Mouse (Mus musculus) c-Kit-positive CD71-negative TER-119-negative erythroid progenitor cells, embryonic 14.5 days (primary cell): ENCODE measurements around the gene Cacna1e.

Experiments
- DNase-seq: peaks from one replicate; pipeline ENCODE4 v3.0.0-alpha.2; 2013; ENCODE audit warnings: low read depth

Gene Cacna1e

DNA sequence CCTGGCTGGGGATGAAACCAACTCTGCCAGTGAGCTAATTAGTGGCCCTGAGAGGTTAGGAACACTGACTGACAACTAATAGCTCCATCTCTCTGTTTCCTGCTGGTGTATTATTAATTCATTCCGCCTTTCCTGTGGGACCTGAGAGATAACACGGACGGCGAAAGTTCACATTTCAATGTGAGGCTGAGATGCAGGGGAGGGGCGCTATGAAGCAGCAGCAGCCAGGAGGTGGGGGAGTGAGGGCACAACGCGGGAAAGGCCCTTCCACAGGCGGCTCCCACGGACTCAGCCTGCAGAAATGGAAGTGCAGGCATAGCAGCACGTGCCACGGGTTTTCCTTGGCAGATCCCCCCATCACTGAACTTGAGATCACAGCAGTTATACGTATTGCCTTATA, 99.4 kb downstream of the Cacna1e start:
- no peak for DNase-seq

DNA sequence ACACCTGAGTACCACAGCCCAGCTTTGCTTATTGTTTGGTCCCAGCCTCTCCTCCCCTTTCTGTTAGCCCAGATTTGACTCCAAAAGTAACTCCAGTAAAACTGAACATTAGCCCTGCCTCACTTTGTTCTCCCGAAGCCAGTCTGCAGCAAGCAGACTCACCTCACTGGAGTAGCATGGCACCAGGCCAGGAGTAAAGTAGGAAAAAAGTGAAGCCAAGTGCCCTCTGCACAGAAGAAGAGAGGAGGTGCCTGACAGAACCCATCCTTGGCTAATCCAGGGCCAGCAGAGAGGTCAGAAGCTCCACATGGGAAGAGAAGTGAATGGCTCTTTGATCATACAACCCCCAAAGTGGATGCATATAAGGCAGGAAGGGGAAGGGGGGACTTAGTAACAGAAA, 100.8 kb downstream of the Cacna1e start:
- DNase-seq, result no peak

GRCm38 (mm10) chr1:154779908-154780514, 104.3 kb downstream of the Cacna1e start:
- no peak for DNase-seq

- no peak for DNase-seq
Observed at GRCm38 (mm10) chr1:154776344-154776743, 108.0 kb downstream of the Cacna1e start.

GRCm38 (mm10) chr1:154774468-154774867, 109.8 kb downstream of the Cacna1e start:
- no peak for DNase-seq

DNA sequence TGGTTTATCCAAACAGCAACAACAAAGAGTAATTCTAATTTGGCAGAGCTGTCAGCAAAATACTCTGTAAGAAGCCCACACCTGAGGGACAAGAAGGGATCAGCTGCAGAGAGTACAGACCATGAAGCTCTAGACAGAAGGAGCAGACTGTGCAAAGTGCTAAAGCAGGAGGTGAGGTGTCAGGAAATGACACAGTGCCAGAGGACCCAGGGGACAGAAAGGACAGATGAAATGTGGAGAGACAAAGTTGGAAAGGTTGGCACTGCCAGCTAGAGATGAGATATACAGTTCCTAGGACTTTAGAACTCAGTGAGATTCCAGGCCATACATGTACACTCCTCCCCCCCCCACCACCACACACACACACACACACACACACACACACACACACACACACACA, 113.2 kb downstream of the Cacna1e start:
- DNase-seq, result no peak

DNA sequence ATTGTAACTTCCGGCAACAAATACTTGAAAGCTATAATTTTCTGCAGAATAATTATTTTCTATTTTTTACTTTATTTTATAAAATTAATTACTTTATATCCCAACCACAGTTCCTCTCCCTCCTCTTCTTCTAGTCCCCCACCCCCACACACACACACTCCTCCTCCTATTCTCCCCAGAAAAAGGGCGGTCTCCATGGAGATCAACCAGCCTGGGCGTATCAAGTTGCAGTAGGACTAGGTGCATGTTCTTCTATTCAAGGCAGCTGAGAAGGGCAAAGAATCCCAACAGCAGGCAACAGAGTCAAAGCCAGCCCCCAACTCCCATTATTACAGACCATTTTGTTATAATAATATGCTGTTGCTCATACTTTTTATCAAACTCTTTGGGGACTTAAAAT, 113.8 kb downstream of the Cacna1e start:
- no peak for DNase-seq

- no peak for DNase-seq
Observed at GRCm38 (mm10) chr1:154763132-154763531, 121.2 kb downstream of the Cacna1e start.

- DNase-seq, result no peak
Observed at GRCm38 (mm10) chr1:154752081-154752480, 132.2 kb downstream of the Cacna1e start.

GRCm38 (mm10) chr1:154748531-154748930, 135.8 kb downstream of the Cacna1e start:
- no peak for DNase-seq

DNA sequence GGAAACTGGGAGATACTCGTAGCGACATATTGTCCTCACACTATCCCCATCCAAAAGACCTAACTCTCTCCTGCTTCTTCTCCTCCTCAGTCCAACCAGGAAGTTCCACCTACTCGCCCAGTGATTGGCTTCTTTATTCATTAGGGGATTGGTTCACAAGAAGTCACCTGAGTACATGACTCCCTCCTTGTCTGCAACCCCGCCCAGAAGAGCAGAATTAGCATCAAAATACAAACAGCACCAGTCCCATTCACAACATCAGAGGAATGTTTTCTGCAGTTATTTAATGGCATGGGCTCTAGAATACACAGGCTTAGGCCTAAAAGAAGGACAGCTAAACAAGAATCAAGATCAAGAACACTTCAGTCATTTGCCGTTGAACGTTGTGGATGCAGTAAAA, 139.1 kb downstream of the Cacna1e start:
- no peak for DNase-seq

DNA sequence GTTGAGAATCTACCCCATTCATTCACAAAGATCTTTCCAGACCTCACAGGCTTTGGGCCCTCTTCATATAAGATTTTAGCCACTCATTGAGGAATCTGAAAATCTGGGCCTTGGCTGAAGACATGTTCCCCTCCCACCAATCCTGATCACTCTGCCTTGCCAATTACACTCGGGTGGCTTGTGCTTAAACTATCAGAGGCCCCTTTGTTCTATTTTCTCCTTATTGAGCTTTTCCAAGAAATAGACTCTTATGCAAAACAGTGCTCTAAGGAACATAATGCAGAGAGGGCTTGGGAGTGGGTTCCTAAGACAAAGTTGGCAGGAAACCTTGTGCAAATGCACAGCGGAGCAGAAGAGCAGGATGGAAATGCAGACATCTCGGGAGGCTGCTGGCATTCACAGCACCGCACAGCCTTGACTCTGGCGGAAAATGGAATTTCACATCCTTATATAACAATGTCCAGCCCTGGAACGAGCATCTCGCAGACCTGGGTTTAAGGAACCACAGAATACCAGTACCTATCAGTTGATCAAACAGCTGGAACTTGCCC, 153.8 kb downstream of the Cacna1e start:
- no peak for DNase-seq

DNA sequence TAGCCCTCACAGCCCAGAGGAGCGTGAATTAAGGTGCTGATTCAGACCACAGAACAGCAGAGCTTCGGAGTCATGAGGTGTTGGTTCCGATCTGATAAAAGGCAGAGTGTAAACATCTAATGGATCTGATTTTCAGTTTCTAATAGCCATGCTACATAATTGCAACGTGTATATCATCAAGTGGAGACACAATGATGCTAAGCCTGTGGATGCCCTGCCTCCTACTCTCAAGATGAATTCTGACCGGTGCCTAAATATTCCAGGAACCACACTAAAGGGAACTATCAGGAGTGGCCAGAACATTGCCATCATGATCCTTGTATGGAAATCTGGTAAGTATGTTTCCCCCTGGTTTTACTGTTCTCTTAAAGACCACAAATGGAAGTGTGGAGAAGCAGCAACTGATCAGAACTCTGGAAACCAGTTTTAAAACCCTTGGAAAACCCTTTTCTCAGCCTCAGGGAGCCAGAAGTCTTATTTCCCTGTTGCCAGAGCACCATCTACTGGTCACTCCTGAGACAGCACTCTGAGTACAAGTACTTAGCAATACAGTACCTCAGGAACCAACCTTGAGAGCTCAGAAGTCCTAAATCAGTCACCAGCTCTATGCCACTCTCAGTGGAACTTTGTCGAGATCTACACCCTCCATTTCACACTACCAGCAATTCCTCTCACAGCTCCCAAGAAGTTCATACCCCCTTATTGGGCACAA, 154.9 kb downstream of the Cacna1e start:
- peak; percentile 53 for DNase-seq

DNA sequence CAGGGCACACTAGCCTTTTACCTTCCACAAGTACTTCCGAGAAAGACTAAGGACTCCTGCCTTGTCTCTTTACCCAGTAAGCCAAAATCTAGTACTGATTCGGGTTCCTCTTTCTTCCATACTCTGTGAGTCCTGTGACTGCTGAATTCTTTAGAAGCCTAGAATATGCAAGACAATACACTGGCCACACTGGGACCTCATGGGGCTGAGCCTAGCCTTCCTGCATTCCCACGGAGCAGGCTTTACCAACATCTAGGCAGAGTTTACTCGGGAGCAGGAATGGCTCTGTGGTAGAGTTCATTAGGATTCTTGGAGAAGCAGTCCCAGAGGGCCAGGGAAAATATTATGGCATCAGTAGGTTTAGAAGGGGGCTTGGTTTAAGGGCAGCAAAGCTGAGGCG, 155.6 kb downstream of the Cacna1e start:
- DNase-seq, result no peak

DNA sequence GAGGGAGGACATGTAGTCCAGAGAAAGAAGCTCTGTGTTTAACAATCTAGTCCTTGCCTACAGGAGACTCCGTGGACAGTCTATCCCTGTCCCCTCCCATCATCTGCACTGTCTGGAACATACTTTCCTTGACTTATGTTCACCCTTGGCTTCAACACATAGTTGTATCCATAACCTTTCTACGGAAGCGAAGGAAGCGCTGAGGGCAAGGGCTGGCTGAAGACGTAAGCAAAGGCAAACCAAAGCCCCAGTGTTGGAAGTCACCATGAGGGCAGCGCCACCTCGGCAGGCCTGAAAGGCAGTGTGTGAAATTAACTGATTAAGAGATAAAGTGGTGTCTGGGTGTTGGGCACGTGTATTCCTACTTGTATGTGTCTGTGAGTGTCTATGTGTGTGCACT, 156.6 kb downstream of the Cacna1e start:
- DNase-seq, result no peak

DNA sequence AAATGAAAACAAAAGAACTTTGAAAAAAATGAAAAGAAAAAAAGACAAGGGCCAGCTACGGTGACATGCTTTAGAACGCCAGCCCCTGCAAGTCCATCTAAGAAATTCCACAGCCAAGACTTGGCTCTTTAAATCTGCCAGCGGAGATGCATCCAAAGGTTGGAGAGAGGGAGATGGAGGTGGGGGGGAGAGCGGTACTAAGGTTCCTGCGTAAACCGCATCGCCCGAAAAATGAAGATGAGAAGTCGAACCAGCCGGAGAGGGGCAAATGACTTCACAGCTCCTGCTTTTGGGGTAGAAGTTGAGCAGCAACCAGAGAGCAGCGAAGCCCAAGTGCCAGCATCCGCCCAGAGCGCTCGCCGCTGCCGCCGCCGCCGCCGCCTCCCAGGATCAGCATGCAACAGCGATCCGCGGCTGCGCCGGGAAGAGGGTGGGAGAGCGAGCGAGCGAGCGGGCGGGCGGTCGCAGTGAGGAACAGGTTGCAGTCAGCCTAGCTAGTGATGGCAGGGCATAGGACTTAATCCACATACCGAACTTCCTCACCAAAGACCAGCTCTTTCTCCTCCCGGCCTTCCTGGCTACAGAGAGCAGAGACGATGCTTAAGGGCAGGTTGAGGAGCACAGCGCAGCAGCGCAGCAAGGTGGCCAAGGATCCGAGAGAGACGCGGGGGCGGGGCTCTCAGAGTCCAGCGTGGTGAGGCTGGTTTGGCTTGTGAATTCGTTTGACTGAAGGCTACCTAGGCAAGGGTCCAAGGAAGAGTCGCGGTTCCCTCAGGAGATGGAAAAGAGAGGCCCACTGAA, 157.7 kb downstream of the Cacna1e start:
- DNase-seq, result no peak

DNA sequence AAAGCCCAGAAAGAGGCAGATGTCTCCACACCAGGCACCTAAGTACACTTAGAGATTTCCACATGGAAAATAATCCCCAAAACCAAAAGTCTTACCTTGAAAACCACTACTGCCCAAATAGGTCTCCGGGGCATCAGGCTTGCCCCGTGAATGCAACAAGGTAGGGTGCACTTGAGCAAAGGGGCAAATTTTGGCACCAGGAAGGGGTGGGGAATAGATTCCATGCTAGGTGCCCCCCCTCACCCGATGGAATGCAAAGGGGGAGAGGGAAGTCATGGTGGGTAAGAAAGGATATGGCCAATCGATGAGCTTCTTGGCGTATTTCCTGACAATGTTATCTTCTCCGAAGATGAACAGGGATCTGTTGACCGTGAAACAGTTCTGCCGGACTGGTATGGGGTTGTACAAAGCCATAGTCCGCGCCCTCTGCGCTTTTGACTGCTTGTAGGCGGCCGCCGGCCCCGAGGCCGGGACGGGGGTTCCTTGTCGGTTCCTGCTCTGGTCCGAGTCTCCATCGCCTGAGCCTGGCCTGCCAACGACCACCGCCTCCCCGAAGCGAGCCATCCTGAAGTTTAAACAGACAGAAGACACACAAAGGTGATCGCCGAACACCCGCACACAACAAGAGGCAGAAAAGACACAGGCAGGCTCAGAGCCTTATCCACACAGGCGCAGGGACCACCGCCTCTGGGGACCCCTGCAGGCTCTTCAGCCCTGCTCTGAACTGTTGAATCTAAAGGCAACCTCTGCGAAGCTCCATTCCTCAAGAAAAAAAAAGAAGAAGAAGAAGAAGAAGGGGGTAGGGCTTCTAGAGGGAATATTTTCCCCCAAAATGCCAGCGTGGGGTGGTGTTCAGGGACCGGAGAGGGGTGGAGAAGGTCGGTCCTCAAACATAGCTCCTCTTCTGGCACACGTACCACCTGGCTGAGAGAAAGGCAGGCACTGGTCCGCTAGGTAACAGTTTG, 158.7 kb downstream of the Cacna1e start:
- DNase-seq, result no peak

DNA sequence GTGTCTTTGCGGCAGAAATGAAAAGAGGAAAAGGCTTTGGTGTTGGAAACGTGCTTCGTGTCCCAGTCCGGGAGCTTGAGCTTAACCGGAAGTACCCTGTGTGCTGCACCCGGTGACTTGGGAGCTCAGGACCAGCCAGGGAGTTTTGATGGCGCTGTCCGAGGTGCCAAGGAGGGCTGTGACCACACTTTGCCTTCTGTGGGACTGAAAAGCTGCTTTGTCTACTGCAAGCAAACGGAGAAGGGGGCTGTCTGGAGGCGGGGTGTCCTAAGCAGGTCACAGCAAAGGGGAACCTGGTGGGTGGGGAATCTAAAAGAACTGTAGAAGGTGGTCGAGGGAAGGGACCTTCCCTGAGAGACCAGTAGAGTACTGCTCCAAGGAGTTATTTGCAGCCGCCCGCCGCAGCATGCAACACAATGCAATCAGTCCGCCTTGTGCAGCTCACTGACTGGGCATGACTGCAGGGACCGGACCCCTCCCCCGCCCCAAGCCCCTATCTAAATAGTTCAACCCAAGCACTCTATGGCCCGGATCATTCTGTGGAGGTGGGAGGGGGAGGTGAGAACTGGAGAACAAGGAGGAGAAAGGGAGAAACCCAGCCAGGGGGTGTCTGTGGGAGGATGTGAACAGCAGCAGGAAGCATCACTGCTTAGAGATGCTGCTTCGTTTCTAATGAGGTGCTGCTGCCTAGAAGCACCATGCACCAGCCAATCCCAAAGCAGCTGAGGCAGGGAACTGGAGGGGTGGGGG, 160.6 kb downstream of the Cacna1e start:
- no peak for DNase-seq

DNA sequence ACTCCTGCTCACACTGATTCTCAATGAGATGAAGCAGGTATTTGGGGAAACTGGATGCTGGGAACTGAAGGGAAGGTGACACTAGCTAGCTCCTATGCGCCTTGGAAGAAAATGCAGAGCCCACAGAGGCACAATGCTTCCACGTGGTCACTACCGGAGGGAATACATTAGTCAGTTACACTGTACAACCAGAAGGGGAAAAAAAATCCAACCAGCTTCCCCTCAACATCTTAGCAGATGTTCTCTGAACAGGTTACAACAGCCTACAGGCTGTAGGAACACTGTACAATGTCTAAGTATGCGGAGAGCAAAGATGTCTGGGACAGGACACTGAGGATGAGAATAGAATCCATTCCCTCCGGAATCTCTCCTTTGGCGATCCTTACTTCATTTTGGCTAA, 161.2 kb downstream of the Cacna1e start:
- DNase-seq, result no peak

- DNase-seq, result no peak
Observed at GRCm38 (mm10) chr1:154715596-154715995, 168.7 kb downstream of the Cacna1e start.

- DNase-seq, result no peak
Observed at GRCm38 (mm10) chr1:154712747-154713146, 171.6 kb downstream of the Cacna1e start.
